Mouse (Mus musculus): Measurements from ENCODE around the gene Olfr698. TPM values are rescaled to one million over a fixed set of nuclear protein-coding genes. Genes with fewer than 3 reads are reported as not detected.

Gene Olfr698
- polyA plus RNA-seq (2015; fragmentation: Nextera tagmentation; extraction: Ambion mirVana): not detected in 2 replicates

GRCm38 (mm10) chr7:106755297-106755696 lies at the start of gene Olfr698:
Gene Olfr698, minus strand, starts transcription at chr7:106755397.

GRCm38 (mm10) chr7:106793098-106793497 lies 37.9 kb upstream of the Olfr698 start, which contains the start of gene Olfr699:
Gene Olfr699, minus strand, starts transcription at chr7:106793198.

GRCm38 (mm10) chr7:106742343-106742742 lies 12.9 kb downstream of the Olfr698 start, which contains the start of gene Olfr697:
Gene Olfr697, minus strand, starts transcription at chr7:106742443.

GRCm38 (mm10) chr7:106716296-106716695 lies 38.9 kb downstream of the Olfr698 start, which contains the start of gene Olfr695:
Gene Olfr695, minus strand, starts transcription at chr7:106716396.

Other genes with a start within 250 kb of the Olfr698 start
- gene Olfr693, start 74.8 kb downstream of the Olfr698 start, polyA plus RNA-seq (2015; fragmentation: Nextera tagmentation; extraction: Ambion mirVana): not detected in 2 replicates
- gene Olfr694, start 63.6 kb downstream of the Olfr698 start, polyA plus RNA-seq (2015; fragmentation: Nextera tagmentation; extraction: Ambion mirVana): not detected in 2 replicates
- not detected in 2 replicates for gene Olfr695, start 39.0 kb downstream of the Olfr698 start, polyA plus RNA-seq (2015; fragmentation: Nextera tagmentation; extraction: Ambion mirVana)
- not detected in 2 replicates for gene Olfr697, start 13.0 kb downstream of the Olfr698 start, polyA plus RNA-seq (2015; fragmentation: Nextera tagmentation; extraction: Ambion mirVana)
- not detected in 2 replicates for gene Olfr699, start 37.8 kb upstream of the Olfr698 start, polyA plus RNA-seq (2015; fragmentation: Nextera tagmentation; extraction: Ambion mirVana)
- not detected in 2 replicates for gene Olfr700, start 53.4 kb upstream of the Olfr698 start, polyA plus RNA-seq (2015; fragmentation: Nextera tagmentation; extraction: Ambion mirVana)
- gene Olfr701, start 58.7 kb upstream of the Olfr698 start, polyA plus RNA-seq (2015; fragmentation: Nextera tagmentation; extraction: Ambion mirVana): 0.04 TPM in 1 of 2 replicates, not detected in the other
- gene Olfr702, start 78.5 kb upstream of the Olfr698 start, polyA plus RNA-seq (2015; fragmentation: Nextera tagmentation; extraction: Ambion mirVana): not detected in 2 replicates
- not detected in 2 replicates for gene Olfr703, start 88.0 kb upstream of the Olfr698 start, polyA plus RNA-seq (2015; fragmentation: Nextera tagmentation; extraction: Ambion mirVana)
- gene Olfr704, start 107.8 kb upstream of the Olfr698 start, polyA plus RNA-seq (2015; fragmentation: Nextera tagmentation; extraction: Ambion mirVana): not detected in 2 replicates
- not detected in 2 replicates for gene Olfr705, start 121.5 kb upstream of the Olfr698 start, polyA plus RNA-seq (2015; fragmentation: Nextera tagmentation; extraction: Ambion mirVana)
- not detected in 2 replicates for gene Olfr706, start 132.8 kb upstream of the Olfr698 start, polyA plus RNA-seq (2015; fragmentation: Nextera tagmentation; extraction: Ambion mirVana)
- gene Olfr707, start 145.8 kb upstream of the Olfr698 start, polyA plus RNA-seq (2015; fragmentation: Nextera tagmentation; extraction: Ambion mirVana): not detected in 2 replicates
- gene Olfr1532-ps1, start 152.6 kb upstream of the Olfr698 start, polyA plus RNA-seq (2015; fragmentation: Nextera tagmentation; extraction: Ambion mirVana): not detected in 2 replicates
- not detected in 2 replicates for gene Olfr709-ps1, start 176.8 kb upstream of the Olfr698 start, polyA plus RNA-seq (2015; fragmentation: Nextera tagmentation; extraction: Ambion mirVana)
- not detected in 2 replicates for gene Olfr710, start 192.9 kb upstream of the Olfr698 start, polyA plus RNA-seq (2015; fragmentation: Nextera tagmentation; extraction: Ambion mirVana)
- gene Olfr6, start 208.5 kb upstream of the Olfr698 start, polyA plus RNA-seq (2015; fragmentation: Nextera tagmentation; extraction: Ambion mirVana): not detected in 2 replicates
- not detected in 2 replicates for gene Olfr711, start 220.1 kb upstream of the Olfr698 start, polyA plus RNA-seq (2015; fragmentation: Nextera tagmentation; extraction: Ambion mirVana)

All from spleen, postnatal 0 days (tissue).